Mouse (Mus musculus) forebrain, embryonic 15.5 days (tissue): ENCODE data around the gene Steap3. TPM values are rescaled to one million over a fixed set of nuclear protein-coding genes. Genes with fewer than 3 reads are reported as not detected.

ENCODE experiments used
- ATAC-seq: fragments of 200-750 bp; cut with Nextera tagmentation; replicated peaks from 2 replicates; pipeline ENCODE4 v1.8.0; 2017; ENCODE audit warnings: mild to moderate bottlenecking, moderate TSS enrichment, moderate library complexity
- H3K27ac ChIP-seq: fragments of 300-500 bp; sonication (generic); replicated peaks from 2 replicates; pipeline ENCODE4 v1.5.1; 2015; ENCODE audit warnings: mild to moderate bottlenecking, inconsistent platforms
- H3K27me3 ChIP-seq: fragments of 300-500 bp; sonication (generic); 2 replicates; pipeline ENCODE4 v1.6.1; 2015; ENCODE audit warnings: inconsistent platforms
- H3K36me3 ChIP-seq: fragments of 300-500 bp; sonication (generic); 2 replicates; pipeline ENCODE4 v1.6.1; 2015; ENCODE audit warnings: mild to moderate bottlenecking, inconsistent platforms
- H3K4me1 ChIP-seq: fragments of 300-500 bp; sonication (generic); 2 replicates; pipeline ENCODE4 v1.6.1; 2015; ENCODE audit warnings: inconsistent platforms
- H3K4me2 ChIP-seq: fragments of 300-500 bp; sonication (generic); replicated peaks from 2 replicates; pipeline ENCODE4 v1.6.1; 2015; ENCODE audit warnings: mild to moderate bottlenecking, inconsistent platforms
- H3K4me3 ChIP-seq: fragments of 300-500 bp; sonication (generic); 2 replicates; pipeline ENCODE4 v1.5.1; 2015; ENCODE audit warnings: mild to moderate bottlenecking, inconsistent platforms
- H3K9ac ChIP-seq: fragments of 300-500 bp; sonication (generic); replicated peaks from 2 replicates; pipeline ENCODE4 v1.6.1; 2015; ENCODE audit warnings: mild to moderate bottlenecking, inconsistent platforms
- H3K9me3 ChIP-seq: fragments of 300-500 bp; sonication (generic); 2 replicates; pipeline ENCODE4 v1.6.1; 2016; ENCODE audit warnings: inconsistent platforms
- whole genome bisulfite sequencing: fragments of 180-500 bp; shearing (Covaris S2); methylation state at CpG from one replicate; pipeline ENCODE4 v1.1.7; 2015; ENCODE audit warnings: mixed read lengths; 5-methylcytosine and 5-hydroxymethylcytosine counted together
- polyA plus RNA-seq: library from polyadenylated mRNA; unstranded; fragments of >200 nt; fragmentation: Nextera tagmentation; extraction: Ambion mirVana; gene quantifications from 2 replicates; pipeline ENCODE4 v1.2.1, GENCODE M21; 2015

Gene Steap3
- polyA plus RNA-seq, 1 experiment from 2014 or later, result 2.2 TPM

GRCm38 (mm10) chr1:120247351-120247750 is 25.2 kb downstream of the Steap3 start:
- Histone ChIP-seq H3K9ac (no peak overlapping the region), H3K4me1 (no peaks in the 10 kb centered on the region), H3K4me3 (no peak overlapping the region), H3K9me3 (no peaks in the 10 kb centered on the region), H3K4me2 (no peak overlapping the region), H3K36me3 (no peaks in the 10 kb centered on the region), H3K27ac (no peak overlapping the region), H3K27me3 (no peaks in the 10 kb centered on the region)
- WGBS, result 75% methylated on average over 3 of the region's 3 CpGs
- no peak for ATAC-seq

GRCm38 (mm10) chr1:120246946-120247345 is 25.6 kb downstream of the Steap3 start:
- H3K4me2 ChIP-seq, result no peak overlapping the region
- no peak overlapping the region for H3K9ac ChIP-seq
- no peaks in the 10 kb centered on the region for H3K4me1 ChIP-seq
- no peaks in the 10 kb centered on the region for H3K27me3 ChIP-seq
- 92% methylated on average over 8 of the region's 8 CpGs for WGBS
- H3K27ac ChIP-seq, result no peak overlapping the region
- ATAC-seq, result no peak
- no peaks in the 10 kb centered on the region for H3K9me3 ChIP-seq
- H3K4me3 ChIP-seq, result no peak overlapping the region
- H3K36me3 ChIP-seq, result no peaks in the 10 kb centered on the region

GRCm38 (mm10) chr1:120245661-120246131 is 26.8 kb downstream of the Steap3 start:
- H3K4me1 ChIP-seq, result no peaks in the 10 kb centered on the region
- H3K27ac ChIP-seq, result no peak overlapping the region
- no peak overlapping the region for H3K4me2 ChIP-seq
- WGBS, result 49% methylated on average over 4 of the region's 4 CpGs
- ATAC-seq, result peak; percentile 74
- no peaks in the 10 kb centered on the region for H3K27me3 ChIP-seq
- H3K36me3 ChIP-seq, result no peaks in the 10 kb centered on the region
- no peaks in the 10 kb centered on the region for H3K9me3 ChIP-seq
- H3K4me3 ChIP-seq, result no peak overlapping the region
- H3K9ac ChIP-seq, result no peak overlapping the region

- Histone ChIP-seq H3K4me3 (no peak overlapping the region), H3K4me2 (no peak overlapping the region), H3K27ac (no peak overlapping the region), H3K9me3 (no peaks in the 10 kb centered on the region), H3K27me3 (no peaks in the 10 kb centered on the region), H3K9ac (no peak overlapping the region), H3K36me3 (no peaks in the 10 kb centered on the region), H3K4me1 (no peaks in the 10 kb centered on the region)
- no peak for ATAC-seq
- 85% methylated on average over 11 of the region's 11 CpGs for WGBS
Observed at GRCm38 (mm10) chr1:120244646-120245045, 27.9 kb downstream of the Steap3 start.

- H3K9ac ChIP-seq, result no peak overlapping the region
- no peaks in the 10 kb centered on the region for H3K36me3 ChIP-seq
- H3K4me3 ChIP-seq, result no peak overlapping the region
- WGBS, result 75% methylated on average over 11 of the region's 11 CpGs
- no peaks in the 10 kb centered on the region for H3K4me1 ChIP-seq
- H3K27ac ChIP-seq, result no peak overlapping the region
- no peak overlapping the region for H3K4me2 ChIP-seq
- ATAC-seq, result no peak
- no peaks in the 10 kb centered on the region for H3K9me3 ChIP-seq
- H3K27me3 ChIP-seq, result no peaks in the 10 kb centered on the region
Observed at GRCm38 (mm10) chr1:120243987-120244386, 28.5 kb downstream of the Steap3 start.

- H3K27me3 ChIP-seq, result no peaks in the 10 kb centered on the region
- no peaks in the 10 kb centered on the region for H3K4me1 ChIP-seq
- H3K9ac ChIP-seq, result no peak overlapping the region
- no peak overlapping the region for H3K4me2 ChIP-seq
- ATAC-seq, result no peak
- WGBS, result 93% methylated on average over 1 of the region's 1 CpGs
- no peak overlapping the region for H3K27ac ChIP-seq
- H3K4me3 ChIP-seq, result no peak overlapping the region
- H3K36me3 ChIP-seq, result no peaks in the 10 kb centered on the region
- H3K9me3 ChIP-seq, result no peaks in the 10 kb centered on the region
Observed at GRCm38 (mm10) chr1:120237068-120237467, 35.4 kb downstream of the Steap3 start.

- Histone ChIP-seq H3K9me3 (no peaks in the 10 kb centered on the region), H3K4me3 (no peak overlapping the region), H3K27me3 (no peaks in the 10 kb centered on the region), H3K4me2 (no peak overlapping the region), H3K27ac (no peak overlapping the region), H3K4me1 (no peaks in the 10 kb centered on the region), H3K36me3 (no peaks in the 10 kb centered on the region), H3K9ac (no peak overlapping the region)
- ATAC-seq, result no peak
- 85% methylated on average over 14 of the region's 14 CpGs for WGBS
Observed at GRCm38 (mm10) chr1:120236424-120236823, 36.1 kb downstream of the Steap3 start.

- H3K9me3 ChIP-seq, result no peaks in the 10 kb centered on the region
- 93% methylated on average over 6 of the region's 6 CpGs for WGBS
- no peaks in the 10 kb centered on the region for H3K27me3 ChIP-seq
- H3K27ac ChIP-seq, result no peak overlapping the region
- H3K36me3 ChIP-seq, result no peaks in the 10 kb centered on the region
- ATAC-seq, result no peak
- no peak overlapping the region for H3K4me2 ChIP-seq
- H3K4me3 ChIP-seq, result no peak overlapping the region
- H3K9ac ChIP-seq, result no peak overlapping the region
- no peaks in the 10 kb centered on the region for H3K4me1 ChIP-seq
Observed at GRCm38 (mm10) chr1:120235631-120236215, 36.8 kb downstream of the Steap3 start.

- no peak overlapping the region for H3K27ac ChIP-seq
- no peaks in the 10 kb centered on the region for H3K36me3 ChIP-seq
- no peak overlapping the region for H3K4me2 ChIP-seq
- no peak overlapping the region for H3K9ac ChIP-seq
- H3K4me3 ChIP-seq, result no peak overlapping the region
- H3K9me3 ChIP-seq, result no peaks in the 10 kb centered on the region
- no peaks in the 10 kb centered on the region for H3K27me3 ChIP-seq
- no peaks in the 10 kb centered on the region for H3K4me1 ChIP-seq
- ATAC-seq, result no peak
- 78% methylated on average over 6 of the region's 6 CpGs for WGBS
Observed at GRCm38 (mm10) chr1:120232170-120232569, 40.3 kb downstream of the Steap3 start.

- no peaks in the 10 kb centered on the region for H3K27me3 ChIP-seq
- H3K4me1 ChIP-seq, result no peaks in the 10 kb centered on the region
- no peak overlapping the region for H3K27ac ChIP-seq
- no peak overlapping the region for H3K4me3 ChIP-seq
- H3K9ac ChIP-seq, result no peak overlapping the region
- 42% methylated on average over 6 of the region's 6 CpGs for WGBS
- no peaks in the 10 kb centered on the region for H3K36me3 ChIP-seq
- no peaks in the 10 kb centered on the region for H3K9me3 ChIP-seq
- ATAC-seq, result 0 out of 2 replicates have a peak, but pooled peaks have one; percentile 43
- no peak overlapping the region for H3K4me2 ChIP-seq
Observed at GRCm38 (mm10) chr1:120231334-120231733, 41.2 kb downstream of the Steap3 start.

GRCm38 (mm10) chr1:120229723-120230471 is 42.6 kb downstream of the Steap3 start:
- H3K4me2 ChIP-seq, result no peak overlapping the region
- no peaks in the 10 kb centered on the region for H3K27me3 ChIP-seq
- 79% methylated on average over 10 of the region's 10 CpGs for WGBS
- H3K27ac ChIP-seq, result no peak overlapping the region
- no peak for ATAC-seq
- no peak overlapping the region for H3K9ac ChIP-seq
- no peak overlapping the region for H3K4me3 ChIP-seq
- no peaks in the 10 kb centered on the region for H3K36me3 ChIP-seq
- H3K4me1 ChIP-seq, result no peaks in the 10 kb centered on the region
- H3K9me3 ChIP-seq, result no peaks in the 10 kb centered on the region

- H3K4me2 ChIP-seq, result no peak overlapping the region
- no peak overlapping the region for H3K27ac ChIP-seq
- no peaks in the 10 kb centered on the region for H3K4me1 ChIP-seq
- H3K9ac ChIP-seq, result no peak overlapping the region
- H3K4me3 ChIP-seq, result no peak overlapping the region
- H3K36me3 ChIP-seq, result no peaks in the 10 kb centered on the region
- WGBS, result 83% methylated on average over 4 of the region's 4 CpGs
- H3K9me3 ChIP-seq, result no peaks in the 10 kb centered on the region
- no peak for ATAC-seq
- H3K27me3 ChIP-seq, result no peaks in the 10 kb centered on the region
Observed at GRCm38 (mm10) chr1:120223613-120224012, 48.9 kb downstream of the Steap3 start.
